Mouse (Mus musculus) splenic B cell, adult 2 months (primary cell): Measurements from ENCODE around the gene Ces1h.
"Not testable (repeated sequence)": the region's sequence is repeated elsewhere in the genome, so short reads cannot be mapped to it uniquely, and the experiment has no call there.

Source experiments
- DNase-seq: peaks from one replicate; pipeline ENCODE4 v3.0.0-alpha.2; 2011; ENCODE audit warnings: low read depth, low spot score
- H3K27me3 ChIP-seq: 2 replicates; pipeline ENCODE4 v1.6.1; 2012; ENCODE audit warnings: mild to moderate bottlenecking, low read length, moderate library complexity, mixed read lengths; ENCODE audit not compliant: control insufficient read depth, poor library complexity, insufficient read depth, severe bottlenecking
- H3K36me3 ChIP-seq: 2 replicates; pipeline ENCODE4 v1.6.1; 2012; ENCODE audit warnings: mild to moderate bottlenecking, low read length, moderate library complexity, mixed read lengths; ENCODE audit not compliant: control insufficient read depth, poor library complexity, insufficient read depth, severe bottlenecking

Gene Ces1h

DNA sequence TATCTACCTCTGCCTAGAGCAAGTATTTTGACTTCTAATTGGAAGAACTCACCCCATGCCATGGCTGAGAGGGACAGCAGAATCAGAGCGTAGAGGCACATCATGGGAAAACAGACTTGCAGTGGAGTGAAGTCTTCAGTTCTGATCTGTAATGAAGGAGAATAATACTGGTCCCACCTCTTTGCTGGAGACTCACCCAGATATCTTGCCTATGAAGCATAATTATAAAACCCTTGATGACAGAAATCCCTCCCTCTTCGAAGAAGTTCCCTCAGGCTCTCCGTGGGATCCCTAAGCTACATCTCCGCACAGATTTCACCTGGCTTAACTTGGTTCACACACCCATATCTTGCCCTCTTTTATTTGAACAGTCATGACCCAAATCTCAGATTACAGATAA, at the start of gene Ces1h:
Ces1h (minus strand) TSS at position 101 of the 400 bp plus-strand sequence.
- no peaks in the 10 kb centered on the region for H3K36me3 ChIP-seq
- H3K27me3 ChIP-seq, result no peaks in the 10 kb centered on the region

GRCm38 (mm10) chr8:93427195-93427594, 47.7 kb upstream of the Ces1h start:
- DNase-seq, result no peak

More for the DNA sequence above, at the start of gene Ces1h:
- DNase-seq, result no peak

GRCm38 (mm10) chr8:93415387-93415786, 35.9 kb upstream of the Ces1h start:
- H3K27me3 ChIP-seq, result no peaks in the 10 kb centered on the region
- no peak for DNase-seq
- H3K36me3 ChIP-seq, result no peaks in the 10 kb centered on the region

More at GRCm38 (mm10) chr8:93427195-93427594, 47.7 kb upstream of the Ces1h start:
- Histone ChIP-seq H3K27me3 (no peaks in the 10 kb centered on the region), H3K36me3 (no peaks in the 10 kb centered on the region)

- no peaks in the 10 kb centered on the region for H3K27me3 ChIP-seq
- no peaks in the 10 kb centered on the region for H3K36me3 ChIP-seq
- DNase-seq, result no peak
Observed at GRCm38 (mm10) chr8:93408830-93409229, 29.3 kb upstream of the Ces1h start.

- H3K27me3 ChIP-seq, result no peaks in the 10 kb centered on the region
- no peak for DNase-seq
- H3K36me3 ChIP-seq, result no peaks in the 10 kb centered on the region
Observed at GRCm38 (mm10) chr8:93399698-93400097, 20.2 kb upstream of the Ces1h start.

GRCm38 (mm10) chr8:93398044-93398443, 18.5 kb upstream of the Ces1h start:
- no peak for DNase-seq
- no peaks in the 10 kb centered on the region for H3K36me3 ChIP-seq
- no peaks in the 10 kb centered on the region for H3K27me3 ChIP-seq

DNA sequence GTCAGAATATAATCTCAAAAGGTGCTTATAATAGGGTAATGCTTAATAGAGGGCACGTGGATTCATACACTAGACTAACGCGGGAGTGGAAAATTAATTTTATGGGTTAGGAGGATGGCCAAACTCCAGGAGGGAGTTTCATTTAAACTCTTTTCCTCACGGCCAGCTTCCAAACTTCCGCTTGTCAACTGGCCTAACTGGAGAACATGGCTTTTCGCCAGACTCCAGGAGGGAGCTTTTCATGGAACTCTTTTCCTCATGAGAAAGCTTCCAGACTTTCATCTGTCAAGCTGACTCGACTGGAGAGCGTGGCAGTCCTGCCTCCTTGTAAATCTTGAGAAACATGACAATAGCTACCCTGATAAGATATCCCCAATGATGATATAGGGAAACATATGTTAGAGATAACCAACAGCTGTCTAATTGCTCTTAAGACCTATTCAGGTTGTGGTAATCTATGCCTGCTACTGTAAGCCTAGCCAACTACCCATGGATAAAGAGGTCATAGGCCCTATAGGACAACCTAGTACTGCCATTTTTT, 14.6 kb upstream of the Ces1h start:
- not testable (repeated sequence) for DNase-seq, H3K27me3 ChIP-seq, H3K36me3 ChIP-seq

DNA sequence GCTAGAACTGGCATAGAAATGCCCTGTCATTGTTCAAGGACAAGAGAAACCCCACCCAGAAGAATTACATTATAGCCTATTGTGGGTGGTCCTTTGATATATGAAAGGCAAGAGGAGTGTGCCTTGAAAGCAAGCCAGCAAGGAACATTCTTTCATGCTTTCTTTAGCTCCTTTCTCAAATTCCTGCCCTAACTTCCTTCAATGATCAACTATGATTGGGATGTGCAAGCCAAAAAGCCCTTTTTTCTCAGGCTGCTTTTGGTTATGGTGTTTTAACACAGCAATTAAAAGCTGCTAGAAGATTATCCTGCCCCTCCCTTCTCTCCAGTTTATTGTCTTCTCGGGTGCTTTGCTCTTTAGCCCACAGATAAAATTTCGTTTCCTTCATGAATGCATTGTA, 10.0 kb downstream of the Ces1h start:
- Histone ChIP-seq H3K36me3 (no peaks in the 10 kb centered on the region), H3K27me3 (no peaks in the 10 kb centered on the region)
- DNase-seq, result no peak

- no peaks in the 10 kb centered on the region for H3K27me3 ChIP-seq
- no peak for DNase-seq
- H3K36me3 ChIP-seq, result no peaks in the 10 kb centered on the region
Observed at GRCm38 (mm10) chr8:93360113-93360512, 19.4 kb downstream of the Ces1h start.

GRCm38 (mm10) chr8:93339531-93339930, 40.0 kb downstream of the Ces1h start:
- H3K36me3 ChIP-seq, result no peaks in the 10 kb centered on the region
- no peaks in the 10 kb centered on the region for H3K27me3 ChIP-seq
- DNase-seq, result no peak

GRCm38 (mm10) chr8:93337207-93337606, 42.3 kb downstream of the Ces1h start, which contains the start of gene Ces1g:
Ces1g (minus strand) TSS chr8:93337308.
- no peak for DNase-seq
- Histone ChIP-seq H3K27me3 (no peaks in the 10 kb centered on the region), H3K36me3 (no peaks in the 10 kb centered on the region)

- no peak for DNase-seq
- H3K36me3 ChIP-seq, result no peaks in the 10 kb centered on the region
- no peaks in the 10 kb centered on the region for H3K27me3 ChIP-seq
Observed at GRCm38 (mm10) chr8:93332703-93333102, 46.8 kb downstream of the Ces1h start.

DNA sequence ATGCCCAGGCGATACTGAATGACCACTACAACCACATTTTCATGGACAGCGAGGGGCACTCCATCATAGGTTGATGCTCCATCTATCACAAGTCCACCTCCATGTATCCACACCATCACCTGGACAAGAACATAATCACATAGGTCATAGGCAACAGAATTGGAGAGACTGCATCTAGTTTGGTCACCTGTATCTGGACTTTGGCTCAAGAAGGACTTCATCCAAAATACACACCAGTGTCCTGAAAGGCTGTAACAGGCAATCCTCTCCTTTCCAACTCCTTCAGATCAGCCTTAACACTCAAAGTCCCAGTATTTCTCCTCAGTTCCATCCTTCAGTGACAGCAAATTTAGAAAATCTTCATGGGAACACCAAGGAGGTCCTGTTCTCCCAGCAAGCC, 48.4 kb downstream of the Ces1h start:
- no peaks in the 10 kb centered on the region for H3K36me3 ChIP-seq
- DNase-seq, result no peak

DNA sequence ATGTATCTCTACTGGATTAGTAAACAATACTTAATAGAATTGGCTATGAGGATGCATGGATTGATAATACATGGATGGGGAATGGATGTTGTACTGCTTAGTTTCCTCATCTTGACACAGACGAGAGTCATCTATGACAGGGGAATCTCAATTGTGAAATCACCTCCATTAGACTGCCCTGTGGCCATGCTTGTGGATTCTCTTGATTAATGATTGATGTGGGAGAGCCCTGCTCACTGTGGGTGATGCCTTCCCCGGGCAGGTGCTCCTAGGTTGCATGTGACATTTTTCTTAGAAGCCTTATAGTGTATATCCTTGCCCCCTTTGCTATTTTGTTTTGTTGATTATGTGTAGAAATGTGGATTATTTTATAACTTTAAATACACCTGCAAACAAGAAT, 54.4 kb downstream of the Ces1h start:
- no peaks in the 10 kb centered on the region for H3K36me3 ChIP-seq
- no peak for DNase-seq

More for the DNA sequence above, 48.4 kb downstream of the Ces1h start:
- no peaks in the 10 kb centered on the region for H3K27me3 ChIP-seq

GRCm38 (mm10) chr8:93317031-93317430, 62.5 kb downstream of the Ces1h start:
- H3K27me3 ChIP-seq, result no peaks in the 10 kb centered on the region
- no peaks in the 10 kb centered on the region for H3K36me3 ChIP-seq
- DNase-seq, result no peak

More for the DNA sequence above, 54.4 kb downstream of the Ces1h start:
- no peaks in the 10 kb centered on the region for H3K27me3 ChIP-seq

DNA sequence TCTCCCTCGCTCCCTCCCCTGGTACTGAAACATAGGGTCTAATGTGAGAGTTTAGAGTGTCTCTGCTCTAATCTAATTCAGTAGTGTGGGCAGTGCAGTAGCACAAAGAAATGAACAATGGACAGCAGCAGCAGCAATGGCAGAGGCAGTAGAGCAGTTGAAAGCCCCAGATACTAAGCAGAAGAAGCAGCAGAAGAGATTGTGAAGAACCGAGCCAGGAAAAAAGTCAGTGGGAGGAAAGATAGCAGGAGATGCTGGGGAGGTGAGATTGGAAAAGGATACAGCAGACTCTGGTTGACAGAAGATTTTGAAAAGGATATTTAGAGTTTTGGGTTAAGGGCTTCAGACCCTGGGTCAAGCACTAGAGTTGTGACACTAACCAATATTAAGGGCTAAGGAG, 64.0 kb downstream of the Ces1h start:
- H3K36me3 ChIP-seq, result no peaks in the 10 kb centered on the region
- H3K27me3 ChIP-seq, result no peaks in the 10 kb centered on the region
- DNase-seq, result no peak
